Mouse (Mus musculus) limb, embryonic 15.5 days (tissue): Measurements from ENCODE around the gene Olfr315. TPM values are rescaled to one million over a fixed set of nuclear protein-coding genes. Genes with fewer than 3 reads are reported as not detected.

Source experiments
- polyA plus RNA-seq: library from polyadenylated mRNA; unstranded; fragments of >200 nt; fragmentation: Nextera tagmentation; extraction: Ambion mirVana; gene quantifications from 2 replicates; pipeline ENCODE4 v1.2.1, GENCODE M21; 2015

Olfr315 gene
- polyA plus RNA-seq, 1 experiment from 2014 or later: not detected

Other genes starting within 250 kb of the Olfr315 start
- gene Olfr330, start 238.4 kb upstream of the Olfr315 start, polyA plus RNA-seq: not detected in 2 replicates
- gene Olfr329-ps, start 226.8 kb upstream of the Olfr315 start, polyA plus RNA-seq: not detected in 2 replicates
- not detected in 2 replicates for gene Olfr328, start 217.6 kb upstream of the Olfr315 start, polyA plus RNA-seq
- not detected in 2 replicates for gene Olfr224, start 202.6 kb upstream of the Olfr315 start, polyA plus RNA-seq
- gene Olfr325, start 195.5 kb upstream of the Olfr315 start, polyA plus RNA-seq: not detected in 2 replicates
- not detected in 2 replicates for gene Olfr324, start 178.1 kb upstream of the Olfr315 start, polyA plus RNA-seq
- not detected in 2 replicates for gene 2210407C18Rik, start 157.1 kb upstream of the Olfr315 start, polyA plus RNA-seq
- gene Olfr323, start 142.7 kb upstream of the Olfr315 start, polyA plus RNA-seq: not detected in 2 replicates
- gene Trim58, start 132.7 kb upstream of the Olfr315 start, polyA plus RNA-seq: not detected in 2 replicates
- gene Olfr322, start 114.4 kb upstream of the Olfr315 start, polyA plus RNA-seq: not detected in 2 replicates
- gene Olfr320, start 92.1 kb upstream of the Olfr315 start, polyA plus RNA-seq: not detected in 2 replicates
- not detected in 2 replicates for gene Olfr319, start 74.0 kb upstream of the Olfr315 start, polyA plus RNA-seq
- gene Olfr318, start 49.2 kb upstream of the Olfr315 start, polyA plus RNA-seq: not detected in 2 replicates
- gene Olfr317, start 34.0 kb upstream of the Olfr315 start, polyA plus RNA-seq: not detected in 2 replicates
- gene Olfr316, start 20.5 kb upstream of the Olfr315 start, polyA plus RNA-seq: not detected in 2 replicates
- not detected in 2 replicates for gene Olfr314, start 9.8 kb downstream of the Olfr315 start, polyA plus RNA-seq
- not detected in 2 replicates for gene Fam183b, start 28.8 kb downstream of the Olfr315 start, polyA plus RNA-seq
- not detected in 2 replicates for gene Olfr313, start 41.8 kb downstream of the Olfr315 start, polyA plus RNA-seq
- not detected in 2 replicates for gene Olfr312, start 56.0 kb downstream of the Olfr315 start, polyA plus RNA-seq
- gene Olfr311, start 66.1 kb downstream of the Olfr315 start, polyA plus RNA-seq: not detected in 2 replicates
- 8.2 and 8.9 TPM in 2 replicates for gene Gm12258, start 74.0 kb downstream of the Olfr315 start, polyA plus RNA-seq
- gene 2810021J22Rik, start 94.0 kb downstream of the Olfr315 start, polyA plus RNA-seq: 7.2 and 9.1 TPM in 2 replicates
- gene Zfp39, start 131.0 kb downstream of the Olfr315 start, polyA plus RNA-seq: 6.2 and 6.8 TPM in 2 replicates
- gene Btnl10, start 144.7 kb downstream of the Olfr315 start, polyA plus RNA-seq: 0.19 TPM in 1 of 2 replicates, not detected in the other
- 202 and 230 TPM in 2 replicates for gene Rnf187, start 165.7 kb downstream of the Olfr315 start, polyA plus RNA-seq
- 12.6 and 31.7 TPM in 2 replicates for gene Hist3h2ba, start 175.7 kb downstream of the Olfr315 start, polyA plus RNA-seq
- 24.8 and 26.9 TPM in 2 replicates for gene Hist3h2a, start 181.5 kb downstream of the Olfr315 start, polyA plus RNA-seq
- 0.60 and 0.62 TPM in 2 replicates for gene Trim17, start 181.5 kb downstream of the Olfr315 start, polyA plus RNA-seq
- 20.4 and 23.9 TPM in 2 replicates for gene Trim11, start 204.9 kb downstream of the Olfr315 start, polyA plus RNA-seq